Mouse (Mus musculus): ENCODE measurements around the gene Zfp979. TPM values are rescaled to one million over a fixed set of nuclear protein-coding genes. Genes with fewer than 3 reads are reported as not detected.

The Zfp979 gene
- total and polyA plus RNA-seq, 3 experiments = 2.4 to 42.5 (median 13.2) TPM

DNA sequence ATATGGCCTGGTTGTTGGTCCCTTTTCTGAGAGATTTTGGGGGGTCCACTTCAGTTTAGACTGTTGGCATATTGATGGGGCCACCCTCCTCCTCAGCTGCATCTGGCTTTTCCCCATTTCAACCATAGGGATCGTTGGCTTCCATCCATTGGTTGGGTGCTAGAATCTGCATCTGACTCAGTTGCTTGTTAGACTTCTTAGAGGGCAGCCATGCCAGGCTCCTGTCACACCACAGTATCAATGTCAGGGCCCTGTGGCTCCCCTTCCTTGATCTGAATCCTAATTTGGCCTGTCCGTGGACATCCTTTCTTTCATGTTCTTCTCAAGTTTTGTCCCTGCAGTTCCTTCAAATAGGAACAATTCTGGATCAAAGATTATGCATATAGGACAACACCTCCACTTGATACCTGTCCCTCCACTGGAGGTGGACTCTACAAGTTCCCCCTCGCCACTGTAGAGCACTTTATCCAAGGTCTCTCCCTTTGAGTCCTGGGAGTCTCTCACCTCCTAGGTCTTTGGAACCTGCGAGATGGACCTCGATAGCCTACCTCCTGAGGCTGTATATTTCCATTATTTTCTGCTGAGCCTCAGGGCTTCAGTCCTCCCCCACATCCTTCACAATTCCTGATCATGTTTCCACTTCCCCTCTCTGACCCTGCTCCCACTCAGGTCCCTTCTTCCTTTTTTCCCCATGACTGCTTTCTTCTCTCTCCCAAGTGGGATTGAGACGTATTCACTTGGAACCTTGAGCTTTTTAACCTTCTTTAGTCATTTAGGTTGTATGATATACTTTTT lies 76.7 kb downstream of the Zfp979 start:
- no peaks in the 10 kb centered on the region for H3K79me2 ChIP-seq (replicated peaks; ENCODE audit: control insufficient read depth, extremely low read depth, insufficient read depth, poor library complexity, severe bottlenecking)
- TF ChIP-seq EP300 (IDR thresholded peaks at IDR 0.05; ENCODE audit: low read length) (no peak), ZMIZ1 (IDR thresholded peaks at IDR 0.05; ENCODE audit: low read depth, low read length) (no peak), E2F4 (IDR thresholded peaks at IDR 0.05; ENCODE audit: insufficient replicate concordance, low read depth, low read length) (no peak), SIN3A (IDR thresholded peaks at IDR 0.05; ENCODE audit: low read length) (no peak), HCFC1 (IDR thresholded peaks at IDR 0.05; ENCODE audit: low read depth, low read length) (no peak), BHLHE40 (IDR thresholded peaks at IDR 0.05; ENCODE audit: low read depth, low read length) (no peak), GABPA (IDR thresholded peaks at IDR 0.05; ENCODE audit: insufficient replicate concordance, low read depth, low read length) (no peak), TBP (conservative IDR thresholded peaks at IDR 0.05; ENCODE audit: low read depth, low read length) (no peak), PAX5 (IDR thresholded peaks at IDR 0.05; ENCODE audit: low read length) (no peak), JUN (IDR thresholded peaks at IDR 0.05; ENCODE audit: insufficient read depth, low read depth, low read length) (no peak), NRF1 (IDR thresholded peaks at IDR 0.05; ENCODE audit: low read depth, low read length) (no peak)
- H3K36me3 ChIP-seq (replicated peaks in 1 of 2; ENCODE audit: control insufficient read depth in 1 of 2, insufficient read depth in 1 of 2, low read length in 1 of 2) = no peaks in the 10 kb centered on the region
- dilution Hi-C loops (cut with MboI; ENCODE audit: extremely low pct_ligation_motif_present, extremely low pct_unique_long_range_greater_than_20kb, low sequenced_read_pairs) = no loop called here
- no peak overlapping the region for H3K27ac ChIP-seq (ENCODE audit: insufficient read depth, low read depth)
- peaks cover 14% of the 10 kb centered on the region for H3K9me3 ChIP-seq (replicated peaks; ENCODE audit: low read length)
- no peak overlapping the region for H3K4me3 ChIP-seq (replicated peaks in 1 of 3; ENCODE audit: low read depth in 2 of 3, low read length in 2 of 3, poor library complexity in 1 of 3)
- in situ Hi-C loops (cut with MboI; ENCODE audit: low pct_ligation_motif_present, low pct_unique_long_range_greater_than_20kb, low sequenced_read_pairs) = no loop called here
- no peak overlapping the region for H3K9ac ChIP-seq (ENCODE audit: insufficient read depth, low read depth)
- H3K4me2 ChIP-seq (ENCODE audit: insufficient read depth, low read depth, poor library complexity, severe bottlenecking) = no peak overlapping the region
- no peaks in the 10 kb centered on the region for H3K4me1 ChIP-seq (ENCODE audit: control insufficient read depth in 1 of 2, insufficient read depth in 2 of 2)
- DNase-seq (ENCODE audit: extremely low read depth) = no peak
- H3K27me3 ChIP-seq (replicated peaks) = no peaks in the 10 kb centered on the region

Other genes starting within 250 kb of the Zfp979 start
- gene Zfp982, start 150.1 kb downstream of the Zfp979 start, total RNA-seq (2012; rRNA removed) = 0.13 TPM in 1 of 2 replicates, not detected in the other
- gene Zfp982, start 150.1 kb downstream of the Zfp979 start, total RNA-seq (2014; rRNA removed) = 0.32 and 0.36 TPM in 2 replicates
- 0.42 and 0.67 TPM in 2 replicates for gene Zfp982, start 150.1 kb downstream of the Zfp979 start, polyA plus RNA-seq (2012; ENCODE audit: insufficient read length, low read depth)
- not detected in 2 replicates for gene Gm16503, start 102.3 kb downstream of the Zfp979 start, total RNA-seq (2012; rRNA removed)
- gene Gm16503, start 102.3 kb downstream of the Zfp979 start, total RNA-seq (2014; rRNA removed) = not detected in 2 replicates
- not detected in 2 replicates for gene Gm16503, start 102.3 kb downstream of the Zfp979 start, polyA plus RNA-seq (2012; ENCODE audit: insufficient read length, low read depth)
- gene Zfp985, start 89.2 kb downstream of the Zfp979 start, total RNA-seq (2012; rRNA removed) = not detected in 2 replicates
- not detected in 2 replicates for gene Zfp985, start 89.2 kb downstream of the Zfp979 start, total RNA-seq (2014; rRNA removed)
- gene Zfp985, start 89.2 kb downstream of the Zfp979 start, polyA plus RNA-seq (2012; ENCODE audit: insufficient read length, low read depth) = not detected in 2 replicates
- not detected in 2 replicates for gene Zfp534, start 60.0 kb upstream of the Zfp979 start, total RNA-seq (2012; rRNA removed)
- not detected in 2 replicates for gene Zfp534, start 60.0 kb upstream of the Zfp979 start, total RNA-seq (2014; rRNA removed)
- gene Zfp534, start 60.0 kb upstream of the Zfp979 start, polyA plus RNA-seq (2012; ENCODE audit: insufficient read length, low read depth) = 0.10 TPM in 1 of 2 replicates, not detected in the other
- gene Zfp984, start 167.3 kb upstream of the Zfp979 start, total RNA-seq (2012; rRNA removed) = 4.5 TPM in 2 replicates
- gene Zfp984, start 167.3 kb upstream of the Zfp979 start, total RNA-seq (2014; rRNA removed) = 15.9 and 16.0 TPM in 2 replicates
- 6.8 and 8.0 TPM in 2 replicates for gene Zfp984, start 167.3 kb upstream of the Zfp979 start, polyA plus RNA-seq (2012; ENCODE audit: insufficient read length, low read depth)
- gene Zfp933, start 205.9 kb upstream of the Zfp979 start, total RNA-seq (2012; rRNA removed) = 2.0 and 2.7 TPM in 2 replicates
- gene Zfp933, start 205.9 kb upstream of the Zfp979 start, total RNA-seq (2014; rRNA removed) = 5.6 and 7.7 TPM in 2 replicates
- 3.0 and 3.4 TPM in 2 replicates for gene Zfp933, start 205.9 kb upstream of the Zfp979 start, polyA plus RNA-seq (2012; ENCODE audit: insufficient read length, low read depth)
- gene Miip, start 226.3 kb upstream of the Zfp979 start, total RNA-seq (2012; rRNA removed) = 50.6 and 58.8 TPM in 2 replicates
- 31.5 and 33.6 TPM in 2 replicates for gene Miip, start 226.3 kb upstream of the Zfp979 start, total RNA-seq (2014; rRNA removed)
- 43.9 and 46.6 TPM in 2 replicates for gene Miip, start 226.3 kb upstream of the Zfp979 start, polyA plus RNA-seq (2012; ENCODE audit: insufficient read length, low read depth)
- gene Fv1, start 226.5 kb upstream of the Zfp979 start, total RNA-seq (2012; rRNA removed) = 4.0 and 4.3 TPM in 2 replicates
- gene Fv1, start 226.5 kb upstream of the Zfp979 start, total RNA-seq (2014; rRNA removed) = 3.0 TPM in 2 replicates
- gene Fv1, start 226.5 kb upstream of the Zfp979 start, polyA plus RNA-seq (2012; ENCODE audit: insufficient read length, low read depth) = 2.1 and 2.8 TPM in 2 replicates

All from CH12.LX (cell line).